Mouse (Mus musculus): ENCODE results near the gene Vav2.

Gene Vav2

DNA sequence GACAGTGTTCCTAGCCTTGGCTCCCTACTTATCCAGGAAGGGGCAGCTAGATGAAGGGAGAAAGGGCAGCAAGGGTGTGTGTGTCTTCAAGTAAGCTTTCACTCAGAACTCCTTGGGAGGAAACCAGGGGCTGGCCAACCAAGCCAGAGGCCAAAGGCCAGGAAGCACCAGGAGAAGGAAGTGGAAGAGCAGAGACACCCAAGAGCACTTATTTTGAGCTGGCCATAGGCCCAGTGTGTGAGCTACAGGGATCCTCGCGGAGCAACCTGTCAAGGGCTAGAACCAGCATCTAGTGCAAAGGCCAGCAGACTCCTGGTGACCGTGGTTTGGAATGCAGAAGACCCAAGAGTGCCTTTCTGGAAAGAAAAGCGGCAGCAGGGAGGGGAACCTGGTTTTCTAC, 163.8 kb downstream of the Vav2 start:
- no peak for DNase-seq (ENCODE audit: low spot score)

- no peak for DNase-seq (ENCODE audit: low spot score)
Observed at GRCm38 (mm10) chr2:27251434-27251833, 175.4 kb downstream of the Vav2 start.

- no peak for DNase-seq (ENCODE audit: low spot score)
Observed at GRCm38 (mm10) chr2:27248211-27248610, 178.6 kb downstream of the Vav2 start, which contains the start of gene Sardh. TSS of gene Sardh (minus strand) at chr2:27248337.

- no peak for DNase-seq (ENCODE audit: low spot score)
Observed at GRCm38 (mm10) chr2:27247487-27247863, 179.4 kb downstream of the Vav2 start.

GRCm38 (mm10) chr2:27246712-27247486, 179.9 kb downstream of the Vav2 start:
- no peak for DNase-seq (ENCODE audit: low spot score)

- no peak for DNase-seq (ENCODE audit: low spot score)
Observed at GRCm38 (mm10) chr2:27245947-27246346, 180.9 kb downstream of the Vav2 start.

GRCm38 (mm10) chr2:27237342-27237741, 189.5 kb downstream of the Vav2 start:
- peak; percentile 83 for DNase-seq (ENCODE audit: low spot score)

- peak; percentile 80 for DNase-seq (ENCODE audit: low spot score)
Observed at GRCm38 (mm10) chr2:27235729-27236128, 191.1 kb downstream of the Vav2 start.

GRCm38 (mm10) chr2:27232376-27232775, 194.5 kb downstream of the Vav2 start:
- no peak for DNase-seq (ENCODE audit: low spot score)

DNA sequence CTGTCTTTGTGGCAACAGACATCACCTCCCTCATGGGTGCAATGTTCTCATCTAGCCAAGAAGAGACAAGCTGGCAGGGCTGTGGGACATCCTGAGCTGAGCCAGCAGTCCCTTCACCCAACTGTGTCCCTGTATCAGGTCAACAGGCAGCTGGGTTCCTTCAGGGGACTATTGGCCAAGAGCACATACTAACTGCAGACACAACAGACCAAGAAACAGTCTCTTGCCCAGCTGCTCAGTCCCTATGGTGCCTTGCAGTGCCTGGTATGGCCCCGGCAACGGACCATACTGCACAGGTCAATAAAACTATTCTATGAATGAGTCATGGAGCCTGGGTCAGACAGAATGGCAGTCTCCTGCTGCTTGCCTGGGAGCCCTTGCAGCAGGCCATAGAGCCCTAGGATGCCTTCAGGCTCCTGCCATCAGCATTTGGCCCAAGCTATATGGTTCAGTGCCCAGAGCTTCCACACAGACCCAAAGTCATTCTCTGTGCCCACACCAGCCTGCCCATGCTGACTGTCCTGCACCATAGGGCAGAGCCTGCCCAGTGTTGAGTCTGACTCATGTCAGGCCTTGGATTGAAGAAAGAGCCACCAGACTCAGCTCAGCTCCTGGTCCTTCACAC, 197.2 kb downstream of the Vav2 start:
- no peak for DNase-seq (ENCODE audit: low spot score)

DNA sequence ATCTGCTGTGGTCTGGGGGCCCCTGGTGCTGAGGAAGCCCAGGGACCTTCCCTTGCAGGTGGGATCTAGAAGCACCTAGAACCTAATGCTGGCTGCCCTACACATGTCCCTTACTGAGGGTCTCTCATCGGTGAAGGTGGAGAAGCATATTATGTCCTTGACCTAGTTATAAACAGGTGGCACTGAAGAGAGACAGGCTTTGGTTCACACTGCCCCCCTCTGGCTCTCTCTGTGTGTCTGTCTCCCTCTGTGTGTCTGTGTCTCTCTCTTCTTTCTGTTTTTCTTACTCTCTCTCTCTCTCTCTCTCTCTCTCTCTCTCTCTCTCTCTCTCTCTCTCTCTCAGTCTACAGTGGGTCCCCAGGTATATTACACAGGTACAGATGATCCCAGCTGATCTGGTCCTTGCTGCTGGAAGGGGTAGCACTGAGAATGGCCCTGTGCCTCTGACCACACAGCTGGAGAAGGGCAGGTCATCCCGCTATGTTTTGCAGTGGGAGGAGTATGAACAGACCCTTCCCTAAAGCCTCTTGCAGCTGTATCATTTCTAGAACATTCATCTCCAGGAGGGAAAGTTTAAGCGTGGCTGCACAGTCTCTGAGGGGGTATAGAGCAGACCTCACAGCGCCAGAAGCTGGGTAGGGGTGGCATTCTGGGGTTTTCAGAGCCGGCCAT, 197.9 kb downstream of the Vav2 start:
- no peak for DNase-seq (ENCODE audit: low spot score)

DNA sequence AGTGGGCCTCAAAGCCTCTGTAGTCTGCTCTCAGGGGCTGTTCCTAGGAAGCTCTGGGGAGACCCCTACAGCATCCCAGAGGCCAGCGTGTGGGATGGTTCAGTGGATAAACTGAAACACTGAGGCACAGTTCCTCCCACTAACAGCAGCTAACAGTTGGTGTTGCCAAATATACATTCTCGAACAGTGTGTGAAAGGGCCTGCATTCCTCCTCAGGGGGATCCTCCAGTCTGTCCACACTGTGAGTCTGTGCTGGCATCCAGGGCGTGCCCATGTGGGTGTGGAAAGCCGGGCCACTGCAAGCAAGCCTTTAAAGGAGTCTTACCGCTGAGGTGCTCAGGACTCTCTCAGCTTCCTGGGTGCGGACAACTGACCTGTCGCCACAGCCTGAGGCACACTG, 200.3 kb downstream of the Vav2 start:
- DNase-seq (ENCODE audit: low spot score), result peak; percentile 8

GRCm38 (mm10) chr2:27223012-27223421, 203.8 kb downstream of the Vav2 start:
- DNase-seq (ENCODE audit: low spot score), result no peak

DNA sequence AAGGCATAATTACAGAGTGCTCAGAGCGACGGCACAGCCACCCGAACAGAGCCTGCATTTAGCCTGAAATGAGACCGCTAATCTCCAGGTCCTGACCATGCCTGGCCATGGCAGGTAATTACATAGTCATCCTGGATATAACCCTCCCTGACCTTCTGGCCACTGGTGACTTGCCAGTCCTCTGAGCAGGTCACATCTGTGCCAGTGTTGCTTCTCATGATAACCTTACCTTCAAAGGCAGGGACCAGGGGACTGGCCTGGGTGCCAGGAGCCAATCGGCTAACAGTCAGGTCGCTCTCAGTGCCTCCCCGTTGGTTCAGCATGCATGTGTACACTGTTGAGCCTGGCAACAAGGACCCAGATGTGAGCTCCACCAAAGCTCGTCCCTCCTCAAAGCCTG, 208.3 kb downstream of the Vav2 start:
- DNase-seq (ENCODE audit: low spot score), result no peak

DNA sequence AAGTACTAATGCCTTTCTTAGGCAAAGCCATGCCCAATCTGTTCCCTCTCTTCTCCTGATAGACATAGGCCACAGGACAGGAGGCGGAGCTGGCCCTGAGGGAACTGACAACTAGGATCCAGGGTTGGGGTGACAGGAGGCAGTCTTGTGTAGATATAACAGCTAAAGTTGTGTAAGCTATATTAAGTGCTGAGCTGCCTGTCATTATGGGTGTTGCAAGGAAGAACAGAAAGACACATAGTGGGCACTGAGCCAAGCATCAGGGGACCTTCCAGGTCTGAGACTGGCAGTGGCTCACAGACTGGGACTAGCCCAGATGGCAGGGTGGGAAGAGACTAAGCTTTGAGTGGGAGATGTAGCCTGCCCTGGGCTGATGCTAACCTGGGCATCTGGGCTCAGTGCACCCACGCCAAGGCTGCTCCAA, 208.7 kb downstream of the Vav2 start:
- DNase-seq (ENCODE audit: low spot score), result no peak

GRCm38 (mm10) chr2:27215537-27215936, 211.3 kb downstream of the Vav2 start:
- DNase-seq (ENCODE audit: low spot score), result no peak
